Mouse (Mus musculus) right cerebral cortex, postnatal 4 days (tissue): Measurements from ENCODE around the gene Cdh22.
A peak's percentile ranks its signal among the peaks of the same experiment; 100 is the strongest.

ENCODE experiments used
- DNase-seq: peaks from one replicate; pipeline ENCODE4 v3.0.0-alpha.2; 2022

The Cdh22 gene

DNA sequence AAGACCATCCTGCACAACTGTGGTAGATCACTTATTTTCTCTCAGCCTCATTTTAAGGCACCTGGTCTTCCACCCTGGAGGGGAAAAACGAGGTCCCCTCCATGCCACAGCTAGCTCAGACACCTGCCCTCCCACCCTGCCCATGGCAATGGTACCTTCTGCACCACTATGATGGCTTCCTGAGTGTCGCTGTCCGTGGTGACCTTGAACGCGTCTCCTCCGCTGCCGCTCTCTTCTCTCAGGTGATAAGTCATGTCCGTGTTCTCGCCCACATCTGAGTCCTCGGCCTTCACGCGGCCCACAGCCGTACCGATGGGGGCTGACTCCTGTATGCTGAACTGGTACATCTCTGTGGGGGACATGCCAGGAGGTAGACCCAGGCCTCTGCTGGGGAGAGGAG is 91.2 kb downstream of the Cdh22 start:
- DNase-seq, result no peak

GRCm38 (mm10) chr2:165136049-165136448 is 98.6 kb downstream of the Cdh22 start:
- DNase-seq, result peak; percentile 25

GRCm38 (mm10) chr2:165133566-165133965 is 101.1 kb downstream of the Cdh22 start:
- DNase-seq, result no peak

- DNase-seq, result no peak
These were observed 103.2 kb downstream of the Cdh22 start for GRCm38 (mm10) chr2:165131428-165131827.

GRCm38 (mm10) chr2:165129189-165129588 is 105.5 kb downstream of the Cdh22 start:
- no peak for DNase-seq

DNA sequence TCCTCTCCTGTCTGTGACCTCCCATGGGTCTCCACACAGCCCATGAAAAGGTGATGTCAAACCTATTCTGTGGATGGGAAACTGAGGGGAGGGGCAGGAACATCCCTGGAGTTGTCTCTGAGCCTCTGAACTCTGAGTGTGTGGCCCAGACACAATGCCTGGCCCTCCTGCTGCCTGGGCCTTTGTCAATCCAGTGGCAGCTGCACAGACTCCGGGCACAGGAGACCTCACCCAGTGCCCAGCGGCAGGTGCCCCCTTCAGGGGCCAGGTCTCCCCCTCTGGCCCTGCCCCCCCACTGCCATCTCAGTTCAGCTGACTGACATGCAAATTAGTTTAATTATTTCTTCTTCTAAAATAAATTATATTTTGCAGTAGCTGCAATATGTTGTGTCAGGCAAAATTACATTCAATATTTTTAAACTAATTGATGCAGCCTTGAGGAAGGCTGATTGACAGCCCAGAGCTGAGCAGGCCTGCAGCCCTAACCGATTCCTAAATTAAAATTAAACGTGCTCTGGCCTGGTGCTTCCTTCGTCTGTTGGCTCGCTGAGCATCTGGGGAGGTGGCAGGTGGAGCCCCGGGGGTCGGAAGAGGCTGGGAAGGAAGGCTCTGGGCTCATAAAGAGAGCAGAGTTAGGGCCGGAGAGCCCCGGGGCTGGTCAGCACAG is 107.6 kb downstream of the Cdh22 start:
- no peak for DNase-seq

DNA sequence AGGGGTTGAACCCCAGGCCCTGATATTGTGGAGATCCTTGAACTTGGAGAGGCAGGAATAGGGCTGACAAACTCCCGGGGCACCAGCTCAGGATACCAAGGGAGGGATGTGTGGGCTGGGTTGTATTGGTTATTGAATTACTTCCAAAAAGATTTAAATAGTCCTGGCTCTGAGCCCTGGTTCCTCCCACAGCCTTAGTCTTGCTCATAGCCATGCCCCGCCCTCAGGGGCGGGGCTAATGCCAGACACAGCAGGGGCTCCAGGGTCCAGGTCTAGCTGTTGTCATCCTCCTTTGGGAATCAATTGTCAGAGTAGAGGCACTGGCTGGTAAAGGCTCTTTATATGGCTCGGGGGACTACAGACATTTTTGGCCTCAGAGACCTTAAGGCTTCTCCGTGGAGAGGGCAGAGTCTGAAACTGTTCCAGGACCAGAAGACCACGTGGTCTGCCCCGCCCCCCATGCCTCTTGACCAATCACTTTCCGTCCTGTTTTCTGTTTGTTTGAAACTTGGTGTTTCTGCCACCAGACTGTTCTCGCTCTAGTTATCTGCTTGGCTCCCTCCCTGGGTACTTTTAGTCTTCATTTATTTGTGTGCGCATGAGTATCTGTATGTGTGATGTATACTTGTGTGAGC is 113.3 kb downstream of the Cdh22 start:
- peak; percentile 20 for DNase-seq

GRCm38 (mm10) chr2:165120765-165121164 is 113.9 kb downstream of the Cdh22 start:
- DNase-seq, result peak; percentile 45

DNA sequence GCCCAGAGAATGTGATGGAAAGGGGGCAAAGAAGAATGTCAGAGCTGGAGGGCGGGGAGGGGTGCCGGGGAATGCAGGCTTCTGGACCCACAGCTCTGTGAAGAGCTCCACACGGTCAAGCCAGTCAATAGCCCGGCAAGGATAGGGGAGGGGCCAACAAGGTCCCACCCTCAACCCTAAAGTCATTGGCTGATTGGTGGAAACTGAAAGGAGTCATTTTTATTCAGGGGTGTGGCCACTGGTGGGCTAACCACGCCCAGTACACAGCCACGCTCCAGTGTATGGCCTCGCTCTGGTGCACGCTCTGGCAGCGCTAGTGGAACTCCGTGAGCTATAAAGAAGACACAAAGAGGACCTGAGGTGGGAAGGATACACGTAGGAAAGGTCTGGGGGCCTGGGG is 120.9 kb downstream of the Cdh22 start:
- DNase-seq, result no peak

DNA sequence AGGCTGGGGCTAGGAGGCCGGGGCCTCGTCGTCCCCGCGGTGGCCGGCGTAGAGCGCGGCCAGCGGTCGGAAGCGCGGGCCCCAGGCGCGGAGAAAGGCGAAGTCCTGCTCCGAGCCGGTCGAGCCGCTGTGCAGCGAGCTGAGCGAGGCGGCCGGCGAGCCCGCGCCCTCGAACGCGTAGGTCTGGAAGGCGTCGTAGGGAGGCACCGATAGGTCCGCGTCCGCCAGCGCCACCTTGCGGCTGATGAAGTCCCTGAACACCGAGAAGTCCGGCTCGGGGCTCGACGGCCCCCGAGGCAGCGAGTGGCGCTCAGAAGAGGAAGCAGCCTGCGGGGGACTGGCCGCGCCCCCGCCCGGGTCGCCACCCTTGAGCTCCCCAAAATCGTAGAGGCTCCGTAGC is 122.5 kb downstream of the Cdh22 start:
- peak; percentile 91 for DNase-seq

DNA sequence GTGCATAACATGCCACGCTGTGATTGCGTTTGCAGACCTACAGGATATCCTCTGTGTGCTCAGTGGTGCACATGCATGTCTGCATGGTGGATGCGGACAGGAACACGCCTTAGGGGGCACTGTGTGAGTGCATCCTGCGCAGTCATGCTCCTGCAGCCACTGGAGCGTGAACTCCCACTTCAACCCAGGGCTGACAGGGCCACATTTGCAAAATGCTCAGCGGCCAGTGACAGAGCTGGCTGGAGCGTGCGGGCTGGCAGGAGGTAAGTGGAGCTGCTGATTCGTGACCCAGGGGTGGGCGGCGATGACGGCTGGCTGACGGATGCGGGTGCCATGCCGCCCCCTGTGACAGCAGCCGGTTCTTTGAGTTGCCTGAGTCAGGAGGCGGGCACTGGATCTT is 128.1 kb downstream of the Cdh22 start:
- no peak for DNase-seq

DNA sequence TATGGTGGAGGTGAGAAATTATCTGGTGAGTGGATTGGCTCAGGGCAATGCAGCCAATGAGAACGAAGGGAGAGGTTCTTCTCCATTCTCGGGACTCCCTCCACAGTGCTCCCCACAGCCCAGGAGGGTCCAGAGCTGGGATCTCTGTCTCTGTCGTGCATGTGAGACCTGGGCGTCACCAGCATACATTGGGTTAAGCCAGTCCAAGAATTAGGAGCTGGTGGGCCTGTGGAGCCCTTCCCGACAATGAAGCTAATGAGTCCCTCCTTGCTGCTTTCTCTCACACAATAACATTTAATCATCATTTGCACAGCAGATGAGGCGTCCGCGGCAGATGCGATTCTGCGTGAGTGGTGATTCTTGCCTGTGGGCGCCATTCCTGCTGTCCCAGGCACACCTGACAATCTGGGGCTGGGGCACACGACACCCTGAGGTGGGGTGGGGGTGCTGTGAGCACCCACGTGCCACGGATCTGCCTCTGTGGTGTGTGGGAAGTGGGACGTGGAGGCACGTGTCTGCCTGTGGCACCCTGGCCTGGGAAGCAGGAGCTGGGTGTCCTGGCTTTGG is 129.1 kb downstream of the Cdh22 start:
- no peak for DNase-seq

GRCm38 (mm10) chr2:165102920-165103319 is 131.7 kb downstream of the Cdh22 start:
- no peak for DNase-seq

DNA sequence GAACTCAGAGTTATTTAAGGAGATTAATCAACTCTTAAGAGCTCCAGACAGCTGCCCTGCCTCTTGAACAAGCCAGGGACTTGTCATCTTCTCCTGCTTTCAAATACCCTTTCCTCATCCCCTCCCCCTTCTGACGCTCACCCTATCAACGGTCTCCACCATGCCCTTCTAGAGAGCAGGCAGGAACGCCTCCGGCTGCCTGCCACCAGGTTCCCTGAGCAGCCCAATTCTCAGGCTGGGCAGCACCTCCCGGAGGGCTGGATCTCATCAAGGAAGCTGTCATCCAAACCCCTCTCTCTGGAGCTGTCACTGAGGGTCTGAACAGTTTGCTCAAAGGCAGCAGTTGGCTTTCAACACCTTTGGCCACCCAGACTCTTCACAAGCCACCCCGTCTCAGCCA is 133.9 kb downstream of the Cdh22 start:
- DNase-seq, result no peak

GRCm38 (mm10) chr2:165098861-165099260 is 135.8 kb downstream of the Cdh22 start:
- no peak for DNase-seq

GRCm38 (mm10) chr2:165096367-165096766 is 138.3 kb downstream of the Cdh22 start:
- DNase-seq, result no peak

DNA sequence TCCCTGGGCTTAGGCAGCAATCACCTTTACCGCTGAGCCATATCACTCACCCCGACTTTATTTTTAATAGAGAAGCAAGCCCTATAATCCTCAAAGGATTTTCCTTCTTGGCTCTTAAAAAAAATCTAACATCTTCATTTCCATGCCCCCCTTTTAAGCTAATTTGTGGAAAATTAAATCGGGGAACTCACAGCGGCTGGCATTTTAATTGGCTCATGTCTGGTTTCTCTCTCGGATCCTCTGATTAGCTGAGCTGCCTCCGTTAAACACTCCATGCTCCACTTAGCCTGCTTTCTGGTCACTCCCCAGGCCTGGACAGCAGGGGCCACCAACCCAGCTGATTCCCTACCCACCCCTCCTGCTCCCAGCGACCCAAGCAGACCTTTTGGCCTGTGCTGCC is 142.3 kb downstream of the Cdh22 start:
- DNase-seq, result no peak

DNA sequence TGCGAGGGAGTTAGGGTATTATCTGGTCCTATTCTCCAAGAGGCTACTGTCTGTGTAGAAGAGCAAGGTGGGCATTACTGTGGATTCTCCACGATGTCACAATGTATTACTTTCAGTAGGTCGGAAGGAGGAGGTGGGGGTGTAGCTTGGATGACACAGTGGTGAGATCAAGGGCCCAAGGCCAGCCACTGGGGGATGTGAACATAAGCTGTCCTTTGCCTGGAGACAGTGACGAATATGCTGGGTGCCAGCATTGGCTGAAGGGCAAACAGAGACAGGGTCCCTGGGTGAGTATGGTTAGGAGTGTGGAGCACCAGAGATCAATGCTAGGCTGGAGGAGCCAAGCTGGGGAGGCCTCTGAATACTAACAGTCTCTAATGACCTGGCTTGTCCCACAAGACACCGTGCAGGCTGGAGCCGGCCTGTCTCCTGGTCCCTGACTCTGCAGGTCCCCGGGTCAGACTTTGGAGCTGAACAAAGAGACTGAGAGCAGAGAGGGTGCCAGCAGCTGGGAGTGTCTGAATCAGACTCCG is 143.2 kb downstream of the Cdh22 start:
- no peak for DNase-seq

DNA sequence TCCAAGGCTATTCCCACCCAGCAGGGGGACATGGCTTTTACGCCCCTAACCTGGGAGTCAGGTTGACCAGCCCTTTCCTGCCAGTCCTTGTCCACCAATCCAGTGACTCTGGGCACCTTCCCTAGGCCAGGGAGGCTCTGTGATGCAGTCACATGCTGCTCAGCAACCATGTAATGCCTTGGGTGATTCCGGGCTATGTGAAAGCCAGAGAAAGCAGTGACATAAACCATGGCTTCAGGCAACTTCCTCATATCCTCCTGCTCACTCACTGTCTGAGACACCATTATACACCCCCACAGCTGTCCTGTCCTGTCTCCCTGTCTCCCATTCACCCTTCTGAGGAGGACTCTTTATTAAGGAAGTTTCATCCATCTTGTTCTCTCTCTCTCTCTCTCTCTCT is 144.0 kb downstream of the Cdh22 start, which contains the start of gene 1700025C18Rik:
Gene 1700025C18Rik, minus strand, starts transcription at position 101 of the 400 bp plus-strand sequence.
- DNase-seq, result no peak

DNA sequence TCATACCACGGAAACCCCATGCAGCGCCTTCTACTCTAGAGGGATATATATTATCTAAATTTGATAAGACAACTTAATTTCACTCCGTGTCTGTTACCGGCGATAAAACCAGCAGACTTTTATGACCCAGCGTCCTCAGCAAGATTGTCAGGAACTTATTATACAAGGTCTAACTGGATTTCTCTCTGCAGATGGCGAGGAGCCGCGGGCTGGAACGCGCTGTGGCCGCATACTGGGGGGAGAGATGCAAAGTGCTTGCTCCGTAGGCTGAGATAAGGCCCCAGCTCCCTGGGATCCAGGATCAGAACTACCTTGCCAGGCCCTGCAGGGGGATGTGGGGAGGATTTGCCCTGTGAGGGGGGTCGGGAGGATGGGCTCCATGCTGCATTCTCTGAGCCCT is 145.2 kb downstream of the Cdh22 start:
- no peak for DNase-seq

DNA sequence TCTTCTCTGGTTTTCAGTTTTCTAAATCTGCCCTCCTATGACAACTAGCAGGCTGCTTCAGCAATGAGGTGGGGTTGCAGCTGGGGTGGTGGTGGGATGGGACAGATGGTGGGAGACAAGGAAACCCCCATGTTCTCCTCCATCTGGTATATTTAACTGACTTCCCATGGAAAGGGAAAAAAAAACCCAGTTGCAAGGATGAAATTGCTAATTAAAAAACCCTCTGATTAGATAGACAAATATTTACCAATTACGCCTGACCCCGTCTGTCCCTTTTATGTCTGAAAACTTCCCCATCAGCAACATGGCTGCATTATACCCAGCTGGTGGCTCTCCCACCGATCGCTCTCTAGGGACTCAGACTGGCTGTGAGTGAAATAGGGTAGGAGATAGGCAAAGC is 148.0 kb downstream of the Cdh22 start:
- no peak for DNase-seq

GRCm38 (mm10) chr2:165081257-165081656 is 153.4 kb downstream of the Cdh22 start:
- no peak for DNase-seq

DNA sequence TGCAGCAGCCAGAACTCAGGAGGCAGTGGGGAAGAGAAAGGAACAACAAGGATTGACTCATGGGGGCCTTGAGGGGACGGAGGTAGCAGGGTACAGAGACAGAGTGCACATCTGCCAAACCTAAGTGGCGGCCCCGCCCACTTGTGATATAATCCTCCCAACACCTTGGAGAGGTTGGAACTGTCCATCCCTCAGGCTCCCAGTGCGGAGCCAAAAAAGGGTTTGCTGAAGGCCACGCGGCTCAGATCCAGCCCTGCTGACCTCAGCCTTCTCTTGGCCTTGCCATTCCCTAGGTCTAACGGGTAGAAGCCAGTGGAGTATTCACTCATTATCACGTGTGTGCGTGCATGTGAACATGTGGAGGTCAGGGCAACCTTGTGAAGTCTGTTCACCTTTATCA is 154.0 kb downstream of the Cdh22 start:
- no peak for DNase-seq

DNA sequence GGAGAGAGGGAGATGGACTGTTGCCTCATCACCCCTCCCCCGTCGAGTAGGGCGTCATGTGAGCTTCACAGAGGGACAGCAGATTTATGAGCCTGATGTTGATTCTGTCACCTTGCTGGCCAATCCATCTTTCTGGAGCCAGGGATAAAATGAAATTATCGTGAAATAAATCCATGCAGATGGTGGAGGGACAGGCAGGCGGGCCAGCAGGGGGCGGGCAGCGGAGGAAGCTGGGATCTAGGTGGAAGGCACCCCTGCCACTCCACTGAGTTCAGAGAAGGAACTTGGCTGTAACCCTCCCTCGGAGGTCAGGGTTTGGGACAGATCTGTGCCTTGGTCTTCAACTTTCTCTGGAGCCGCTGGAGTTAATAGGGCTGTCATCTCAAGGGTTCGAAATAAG is 156.0 kb downstream of the Cdh22 start:
- peak; percentile 54 for DNase-seq
